Mouse (Mus musculus): ENCODE results near the gene Arap2.
A peak's percentile ranks its signal among the peaks of the same experiment; 100 is the strongest.
"Not testable (repeated sequence)": the region's sequence is repeated elsewhere in the genome, so short reads cannot be mapped to it uniquely, and the experiment has no call there.

Gene Arap2

DNA sequence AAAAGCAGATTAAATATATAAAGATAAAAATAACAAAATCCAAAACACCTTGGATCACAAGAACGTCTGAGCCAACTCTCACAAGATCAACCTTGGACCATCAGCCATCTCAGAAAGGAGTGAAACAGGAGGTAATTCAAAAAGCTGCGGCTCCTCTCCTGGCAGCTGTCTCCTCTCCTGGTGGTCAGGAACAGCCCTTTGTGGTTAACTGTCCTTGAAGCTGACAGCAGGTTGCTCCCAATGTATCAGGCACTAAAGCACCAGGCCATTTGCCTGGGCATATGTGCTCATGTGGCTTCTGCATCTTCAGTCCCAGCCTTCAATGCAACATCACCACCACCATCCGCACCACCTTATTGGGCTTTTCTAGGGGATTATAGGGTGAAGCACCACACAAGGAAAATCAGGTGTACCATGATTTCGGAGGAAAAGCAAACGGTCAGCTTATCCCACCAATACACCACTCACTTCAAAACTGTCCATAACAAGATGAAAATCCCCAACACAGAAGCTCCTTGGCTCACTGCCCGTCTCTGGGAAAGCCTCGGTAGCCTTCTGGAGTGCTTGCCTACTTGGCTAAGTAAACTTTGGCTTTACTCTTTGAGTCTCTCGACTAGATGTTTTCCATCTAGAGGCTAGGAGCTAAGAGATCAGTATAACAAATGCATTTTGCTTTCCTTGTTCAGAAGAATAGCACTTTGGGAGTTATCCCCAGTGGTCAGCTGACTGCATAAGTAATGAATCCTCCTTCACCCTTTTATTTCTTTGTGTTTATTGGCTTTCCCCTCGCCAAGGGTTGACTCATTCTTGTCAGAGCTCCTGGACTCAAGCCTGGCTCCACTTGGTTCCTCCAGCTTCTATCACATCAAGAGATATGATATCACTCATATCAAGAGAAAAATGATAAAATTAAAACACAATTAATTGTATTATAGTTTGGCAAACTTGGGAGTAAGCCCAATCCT, 26.2 kb downstream of the Arap2 start:
- peak; percentile 62 for DNase-seq (ENCODE audit: low read depth)

DNA sequence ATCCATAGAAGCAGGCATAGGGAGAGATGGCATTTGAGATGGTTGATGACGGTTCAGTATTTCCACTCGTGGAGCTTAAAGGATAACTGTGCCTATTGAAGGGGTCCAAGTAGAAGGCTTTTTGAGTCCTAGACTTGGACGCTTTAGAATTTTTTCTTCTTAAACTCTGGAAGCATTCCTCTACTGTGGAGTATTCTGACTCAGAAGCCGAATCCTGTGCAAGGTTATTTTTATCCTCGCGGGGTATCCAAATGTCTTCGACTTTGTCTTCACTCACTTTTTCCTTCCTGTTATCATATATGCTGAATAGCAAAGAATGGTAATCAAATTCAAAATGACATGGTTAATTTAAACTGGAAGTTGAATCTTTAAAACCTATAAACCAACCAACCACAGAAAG, 35.4 kb downstream of the Arap2 start:
- DNase-seq (ENCODE audit: low read depth): not testable (repeated sequence)

DNA sequence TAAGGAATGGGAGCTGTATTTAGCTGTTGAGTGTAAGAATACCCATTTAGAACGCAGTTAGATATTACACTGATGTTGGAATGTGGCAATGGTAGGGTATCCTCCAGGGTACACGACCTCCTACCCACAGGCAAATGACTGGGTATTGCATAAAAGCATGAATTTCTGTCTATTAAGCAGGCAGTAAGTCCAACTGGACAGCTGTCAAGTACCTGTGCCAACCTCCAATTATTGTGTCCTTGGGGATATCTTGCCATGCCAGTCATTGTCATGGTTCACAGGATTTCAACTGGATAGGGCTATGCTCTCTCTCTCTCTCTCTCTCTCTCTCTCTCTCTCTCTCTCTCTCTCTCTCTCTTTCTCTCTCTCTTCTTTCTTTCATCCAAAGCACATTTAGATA, 40.4 kb downstream of the Arap2 start:
- no peak for DNase-seq (ENCODE audit: low read depth)

DNA sequence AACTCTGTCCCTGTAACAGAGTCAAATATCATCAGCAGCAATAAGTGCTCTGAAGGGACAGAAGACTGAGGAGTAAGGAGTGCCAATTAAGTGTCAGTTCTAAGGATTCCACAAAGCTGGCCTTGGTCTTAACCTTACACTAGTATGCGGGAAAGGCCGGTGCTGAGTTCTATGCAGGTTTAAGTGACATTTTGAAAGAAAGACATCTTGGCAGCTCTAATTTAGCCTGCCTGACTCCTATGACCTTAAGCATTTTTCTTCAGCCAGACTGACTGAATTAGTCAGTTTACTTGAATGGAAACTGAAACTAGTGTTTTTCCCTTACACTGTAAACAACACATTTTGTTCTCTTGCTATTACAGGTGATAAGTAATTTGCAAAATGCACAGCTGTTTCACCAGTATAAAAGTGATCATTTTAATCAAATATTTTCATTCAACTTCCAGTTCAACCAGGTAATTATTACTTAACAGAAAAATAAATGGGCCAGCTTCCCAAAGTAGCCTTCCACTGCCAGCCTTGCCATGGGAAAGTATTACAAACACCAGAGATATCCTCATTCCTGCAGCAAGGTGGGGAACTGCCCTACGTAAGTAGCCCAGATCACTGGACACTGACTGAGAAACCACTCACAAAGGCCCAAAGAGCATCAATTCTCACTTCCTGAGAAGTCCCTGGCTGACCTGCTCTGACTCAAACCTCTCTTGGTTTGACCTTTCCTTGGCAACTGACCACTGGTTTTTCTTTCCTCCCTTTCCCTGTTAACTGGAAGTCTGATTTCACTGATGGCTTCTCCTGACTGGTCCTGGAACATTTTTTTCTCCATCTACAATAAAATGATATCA, 42.5 kb downstream of the Arap2 start:
- DNase-seq (ENCODE audit: low read depth): no peak

DNA sequence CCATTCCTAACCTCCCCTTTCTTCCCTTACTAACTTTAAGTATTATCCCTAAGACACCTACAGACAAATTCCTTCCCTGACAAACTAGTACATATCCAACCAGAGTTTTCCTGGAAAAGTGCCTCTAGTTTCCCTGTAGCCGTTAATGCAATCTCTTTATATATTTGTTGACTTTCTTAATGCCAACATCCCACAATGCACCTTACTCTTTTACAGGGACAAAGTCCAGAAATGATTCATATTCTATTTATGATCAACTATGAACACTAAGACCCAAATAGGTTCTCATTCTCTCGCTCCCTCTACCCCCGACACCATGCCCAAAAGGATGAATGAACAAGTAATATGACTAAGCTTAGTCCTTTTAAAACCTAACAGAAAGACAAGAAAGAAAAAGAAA, 49.5 kb downstream of the Arap2 start:
- DNase-seq (ENCODE audit: low read depth): no peak

DNA sequence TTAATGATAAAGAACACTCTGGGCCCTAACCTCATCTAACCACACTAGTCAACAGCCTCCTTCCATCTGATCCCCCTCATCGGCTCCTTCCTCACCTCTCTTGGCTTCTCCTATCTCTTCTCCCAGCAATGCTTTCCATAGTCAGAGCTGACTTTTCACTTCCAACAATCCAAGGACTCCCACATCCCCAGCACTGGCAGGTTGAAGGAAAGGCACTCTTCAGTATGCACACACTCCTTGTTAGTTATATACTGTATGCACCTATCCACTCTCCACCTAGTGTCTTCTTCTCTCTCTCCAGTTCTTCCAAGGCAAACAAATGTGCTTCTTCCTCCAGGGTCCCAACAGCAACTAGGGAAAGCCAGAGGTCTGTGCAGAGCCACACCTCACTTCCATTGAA, 50.0 kb downstream of the Arap2 start:
- DNase-seq (ENCODE audit: low read depth): no peak

DNA sequence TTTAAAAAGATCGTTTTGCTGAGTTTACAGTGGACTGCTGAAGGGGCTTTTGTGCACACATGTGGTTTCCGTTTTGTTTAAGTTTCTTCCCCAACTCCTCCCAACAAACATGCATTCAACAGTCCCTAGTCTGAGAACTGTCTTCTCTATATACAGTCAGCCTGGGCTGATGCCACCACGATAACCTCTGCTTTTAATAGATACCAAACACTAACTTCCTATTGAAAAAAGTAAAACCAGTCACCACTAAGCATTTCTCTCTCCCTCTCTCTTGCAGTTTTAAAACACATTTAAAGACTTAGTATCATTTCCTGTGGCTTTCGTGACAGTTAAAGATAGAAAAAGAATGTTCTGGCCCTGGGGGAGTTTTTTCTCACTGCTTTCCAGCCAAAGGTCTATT, 50.5 kb downstream of the Arap2 start:
- peak; percentile 83 for DNase-seq (ENCODE audit: low read depth)

DNA sequence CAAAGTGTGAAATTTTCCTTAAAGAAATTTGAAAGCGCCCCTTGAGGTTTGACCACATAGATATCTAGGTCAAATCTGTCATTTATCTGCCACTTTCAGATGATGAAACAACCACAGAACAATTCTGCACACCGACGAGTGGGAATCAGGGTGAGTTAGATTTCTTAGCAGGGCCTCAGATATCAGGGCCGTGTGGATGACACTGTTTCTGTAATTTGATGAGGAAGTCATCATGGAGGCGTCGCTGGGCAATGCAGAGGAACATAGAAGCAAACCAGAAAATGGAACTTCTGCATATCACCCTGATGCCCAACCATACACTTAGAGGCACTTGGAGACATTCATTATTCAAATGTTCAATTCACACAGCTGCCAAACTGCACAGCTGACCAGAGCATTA, 55.0 kb downstream of the Arap2 start:
- DNase-seq (ENCODE audit: low read depth): peak; percentile 78

DNA sequence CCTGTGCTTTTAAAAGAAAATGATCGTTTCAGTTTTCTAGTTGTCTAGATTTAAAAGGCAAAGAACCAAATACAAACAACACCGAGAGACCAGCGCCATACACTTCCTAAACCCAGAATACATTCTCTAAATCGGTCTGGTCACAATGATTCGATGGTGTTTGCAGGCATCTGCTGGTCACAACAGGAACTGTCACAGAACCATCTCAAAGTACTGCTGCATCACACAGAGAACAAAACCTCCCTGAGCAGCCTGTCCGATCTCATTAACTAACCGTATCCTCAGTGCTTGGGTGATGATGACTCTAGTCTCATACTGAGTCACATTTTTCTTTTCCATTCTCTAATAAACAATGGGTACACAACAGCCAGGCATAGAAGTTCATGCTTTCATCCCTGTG, 59.1 kb downstream of the Arap2 start:
- peak; percentile 64 for DNase-seq (ENCODE audit: low read depth)

DNA sequence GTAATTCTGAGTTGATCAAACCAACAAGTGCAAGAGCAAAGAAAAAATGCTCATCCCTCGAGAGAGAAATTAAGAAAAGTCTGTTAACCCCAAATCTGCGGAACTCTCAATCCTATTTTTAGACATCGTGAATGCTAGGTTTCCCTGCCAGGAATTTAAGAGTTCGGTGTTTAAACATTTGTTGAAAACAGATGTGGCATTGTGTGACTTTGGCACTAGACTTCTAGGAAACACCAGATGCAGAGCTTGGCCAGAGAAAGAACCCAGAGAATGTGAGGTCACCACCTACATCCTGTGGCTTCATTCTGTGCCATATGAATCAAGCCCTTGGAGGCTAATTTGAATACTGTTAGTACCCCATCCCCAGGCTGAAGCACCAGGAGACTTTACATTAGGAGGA, 76.0 kb downstream of the Arap2 start:
- no peak for DNase-seq (ENCODE audit: low read depth)

DNA sequence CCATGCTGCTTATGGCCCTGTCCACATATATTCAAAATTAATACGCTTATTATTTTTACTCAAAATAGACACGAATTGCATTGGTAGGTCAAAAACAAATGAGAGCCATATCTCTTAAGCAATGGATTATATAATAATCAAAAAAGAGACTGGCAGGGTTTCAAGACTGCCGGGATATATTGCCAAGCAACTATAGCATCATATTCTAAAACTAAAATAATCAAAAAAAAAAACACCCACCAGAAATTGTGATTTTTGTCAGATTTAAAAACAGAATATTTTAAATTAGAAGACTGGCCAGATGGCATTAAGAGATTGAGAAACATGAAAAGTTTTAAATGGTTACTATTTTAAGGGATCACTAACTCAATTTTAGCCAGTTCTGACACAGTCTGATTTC, 82.2 kb downstream of the Arap2 start:
- DNase-seq (ENCODE audit: low read depth): no peak

DNA sequence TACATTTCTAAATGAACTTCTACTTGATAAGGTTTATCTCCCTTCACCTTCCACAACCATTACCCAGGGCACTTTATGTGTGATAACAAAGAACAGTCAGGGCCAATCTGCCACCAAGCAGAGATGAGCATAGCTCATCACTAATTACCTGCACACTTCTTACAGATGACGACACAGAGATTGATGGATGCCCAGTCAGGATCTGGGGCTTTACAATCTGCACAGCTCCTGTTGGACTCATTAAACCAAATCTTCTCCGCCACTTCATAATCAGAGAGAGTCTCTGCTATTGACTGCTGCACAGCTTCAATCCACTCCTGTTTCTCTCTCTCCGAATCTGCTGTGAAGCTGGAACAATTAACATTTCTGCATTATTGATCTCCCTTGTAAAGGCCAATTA, 82.8 kb downstream of the Arap2 start:
- DNase-seq (ENCODE audit: low read depth): no peak

DNA sequence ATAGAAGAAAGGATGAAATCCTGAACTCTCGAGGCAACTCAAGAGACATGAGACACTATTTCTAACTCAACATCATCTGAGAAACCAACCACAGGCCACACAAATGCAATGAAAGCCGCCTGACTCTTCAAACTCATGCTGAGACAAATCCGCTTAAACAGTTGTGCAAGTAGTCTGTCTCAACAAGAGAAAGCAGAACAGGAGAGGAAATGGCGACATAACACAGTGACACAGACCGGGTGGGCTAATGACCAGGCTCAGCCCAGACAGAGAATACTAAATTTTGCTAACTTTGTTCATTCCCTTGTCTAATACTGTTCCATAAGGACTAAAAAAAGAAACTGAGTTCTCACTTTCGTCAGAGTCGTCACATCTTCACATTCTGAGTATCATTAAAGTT, 88.6 kb downstream of the Arap2 start:
- peak; percentile 46 for DNase-seq (ENCODE audit: low read depth)

DNA sequence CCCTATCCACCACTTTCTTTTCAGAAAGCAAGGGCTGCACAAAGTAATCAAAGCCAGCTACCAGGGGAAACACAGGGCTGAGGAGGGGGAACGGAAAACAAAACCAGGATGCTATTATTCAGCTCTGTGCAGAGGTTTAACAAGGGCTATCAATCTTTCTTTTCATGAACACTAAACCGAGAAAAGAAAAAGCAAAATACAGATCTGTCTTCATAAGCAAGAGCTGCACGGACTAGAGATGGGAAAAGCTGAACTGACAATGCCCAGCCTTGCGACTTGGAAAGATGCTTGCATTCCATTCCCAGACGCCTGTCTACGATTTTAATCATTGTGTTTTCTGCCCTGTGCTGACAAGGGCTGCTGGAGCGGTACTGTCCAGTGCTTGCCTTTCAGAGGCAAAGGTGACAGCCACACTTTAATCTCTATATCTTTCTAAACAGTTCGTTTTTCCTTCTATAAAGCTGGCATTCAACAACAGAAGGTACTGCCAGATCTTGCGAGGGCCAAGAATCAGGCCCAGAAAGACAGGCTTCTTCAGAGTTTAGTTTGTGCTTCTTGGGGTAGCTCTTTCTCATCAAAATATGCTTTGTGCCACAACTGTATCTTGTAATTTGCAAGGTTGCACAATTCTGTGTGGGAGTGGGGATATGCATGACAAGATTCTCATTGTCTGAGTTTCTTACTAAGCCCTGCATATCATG, 93.1 kb downstream of the Arap2 start:
- no peak for DNase-seq (ENCODE audit: low read depth)

DNA sequence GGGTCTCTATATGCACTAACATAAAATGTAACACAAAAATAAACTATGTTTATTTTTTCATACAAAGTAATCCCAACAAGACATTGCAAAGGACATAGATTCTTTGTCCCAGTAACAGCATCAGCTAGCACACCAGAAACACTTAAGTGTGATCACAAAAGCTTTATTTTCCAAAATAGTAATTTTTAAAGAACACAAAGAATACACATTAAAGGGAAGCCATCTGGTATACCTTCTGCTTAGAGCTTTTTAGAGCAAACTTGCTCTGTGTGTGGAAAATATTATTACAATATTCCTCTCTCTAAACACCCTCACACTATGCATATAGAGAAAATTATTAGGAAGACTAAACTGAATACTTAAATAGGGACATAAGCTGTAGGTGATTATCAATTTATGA, 100.6 kb downstream of the Arap2 start:
- DNase-seq (ENCODE audit: low read depth): no peak

DNA sequence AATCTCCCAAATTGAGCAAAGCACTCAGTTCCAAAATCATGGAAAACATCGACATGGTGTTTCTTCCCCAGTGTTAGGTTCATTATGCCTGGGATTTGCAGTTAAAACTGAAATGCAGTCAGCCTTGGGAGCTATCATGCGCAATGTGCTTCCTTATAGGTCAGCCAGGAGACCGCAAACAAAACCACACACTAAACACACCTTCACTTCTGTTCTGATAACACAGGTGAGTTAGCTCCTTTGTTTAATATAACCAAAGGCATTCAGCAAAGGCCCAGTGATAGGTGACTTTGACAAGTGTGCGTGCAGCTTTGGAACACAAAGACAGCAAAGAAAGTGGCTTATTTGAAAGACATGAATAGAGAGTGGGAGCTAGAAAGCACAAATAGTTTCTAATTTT, 101.1 kb downstream of the Arap2 start:
- DNase-seq (ENCODE audit: low read depth): no peak

DNA sequence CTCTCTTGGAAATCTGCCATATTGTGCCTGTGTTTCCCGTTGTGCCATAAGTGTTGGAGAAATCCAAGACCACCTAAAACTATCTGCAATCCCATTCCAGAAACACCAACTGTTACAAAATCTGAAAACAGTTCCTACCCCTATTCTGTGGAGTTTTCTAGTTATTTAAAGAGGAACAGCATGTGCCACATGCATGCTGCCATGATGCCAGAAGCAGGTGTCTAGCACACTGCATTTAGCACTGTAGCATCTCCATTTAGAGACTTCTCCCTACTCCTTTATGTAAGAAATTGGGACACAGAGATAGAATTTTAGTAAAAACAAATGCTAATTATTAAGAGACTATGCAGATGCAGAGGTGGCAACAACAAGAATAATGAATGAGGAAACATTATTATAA, 102.8 kb downstream of the Arap2 start:
- DNase-seq (ENCODE audit: low read depth): no peak

DNA sequence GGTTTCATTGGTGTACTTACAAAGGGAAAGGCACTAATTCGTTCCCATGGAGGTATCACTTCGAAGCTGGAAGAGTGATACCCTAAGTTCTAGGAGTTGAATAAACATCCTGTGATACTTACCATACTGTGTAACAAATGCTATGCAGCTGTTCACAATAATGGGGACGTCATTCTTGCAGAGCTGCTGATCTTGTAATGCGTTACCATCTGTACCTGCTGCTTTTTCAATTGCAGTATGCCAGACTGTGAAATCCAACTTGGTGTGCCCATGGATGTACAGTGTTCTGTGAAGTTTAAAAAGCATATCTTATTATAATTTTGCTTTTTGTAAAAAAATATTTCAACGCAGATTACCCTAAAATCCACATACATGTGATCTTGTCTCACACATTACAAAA, 112.0 kb downstream of the Arap2 start:
- DNase-seq (ENCODE audit: low read depth): no peak

DNA sequence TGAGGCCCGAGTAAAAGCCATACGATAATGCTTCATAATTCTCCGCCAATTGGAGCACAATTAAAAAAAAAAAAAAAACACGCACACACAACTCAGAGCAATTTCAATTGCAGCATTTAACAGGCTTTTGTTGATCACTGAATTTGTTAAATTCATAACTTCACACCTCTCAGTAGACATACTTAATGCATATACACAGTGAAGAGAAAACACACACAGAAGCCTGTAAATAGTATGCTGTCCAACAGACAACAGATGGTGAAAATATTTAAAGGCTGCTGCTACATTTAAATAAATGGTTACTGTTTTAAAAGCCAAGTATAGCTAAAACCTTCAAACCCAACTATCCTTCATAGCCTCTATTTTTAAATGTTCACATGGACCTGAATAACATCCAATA, 123.6 kb downstream of the Arap2 start:
- no peak for DNase-seq (ENCODE audit: low read depth)

DNA sequence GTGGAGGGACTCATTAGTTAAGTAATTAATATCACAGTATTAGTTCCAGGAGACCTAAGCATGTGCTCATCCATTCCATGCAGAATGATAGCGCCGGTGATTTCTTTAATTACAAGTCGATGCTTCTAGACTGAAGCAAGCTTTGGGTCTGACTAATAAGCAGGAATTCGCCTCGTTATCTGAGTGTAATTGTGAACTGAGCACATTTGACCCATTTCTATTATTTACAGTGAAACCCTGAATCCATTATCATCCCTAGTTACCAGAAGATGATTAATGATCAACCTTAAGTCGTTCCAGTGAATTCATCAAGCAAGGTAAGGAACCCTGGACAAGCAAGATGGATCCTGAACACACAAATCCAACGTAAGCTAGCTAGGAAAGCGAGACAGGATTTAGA, 125.5 kb downstream of the Arap2 start:
- no peak for DNase-seq (ENCODE audit: low read depth)

DNA sequence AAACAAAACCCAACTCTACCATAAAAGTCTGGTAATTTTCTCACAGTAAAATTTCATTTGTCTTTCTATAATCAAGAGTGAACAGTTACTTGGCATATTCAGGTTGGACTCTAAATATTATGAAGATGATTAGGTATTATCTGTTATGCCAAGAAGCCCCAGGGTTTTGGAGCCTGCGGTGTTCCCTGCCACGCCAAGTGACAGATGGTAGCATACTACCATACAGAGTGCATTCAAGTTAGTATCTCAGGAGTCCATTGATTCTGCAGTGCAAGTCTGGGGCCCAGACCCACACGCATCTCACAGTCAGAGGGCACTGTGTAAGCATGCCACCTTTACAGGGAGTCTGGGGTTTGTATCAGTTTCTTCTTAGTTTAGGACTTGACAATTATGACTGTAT, 129.6 kb downstream of the Arap2 start:
- DNase-seq (ENCODE audit: low read depth): no peak

DNA sequence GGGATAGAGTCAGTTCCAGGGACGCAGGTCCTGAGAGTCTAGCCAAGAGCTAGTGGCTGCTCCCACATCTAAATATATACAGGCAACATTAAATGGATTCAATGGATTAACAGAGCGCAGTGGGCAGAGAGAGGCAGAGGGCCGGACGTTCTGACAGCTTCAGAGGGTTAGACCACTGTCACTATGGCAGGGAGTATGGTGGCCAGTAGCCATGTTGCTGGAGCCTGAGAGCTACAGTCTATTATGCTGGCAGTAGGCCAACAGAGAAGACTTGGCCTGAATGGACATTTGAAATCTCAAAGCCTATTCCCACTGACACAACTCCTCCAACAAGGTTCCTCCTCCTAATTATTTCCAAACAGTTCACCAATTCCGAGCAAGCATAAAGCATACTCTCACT, 137.1 kb downstream of the Arap2 start:
- DNase-seq (ENCODE audit: low read depth): no peak

All from 416B (cell line).